Mouse (Mus musculus): ENCODE measurements around the gene Fes.

DNA sequence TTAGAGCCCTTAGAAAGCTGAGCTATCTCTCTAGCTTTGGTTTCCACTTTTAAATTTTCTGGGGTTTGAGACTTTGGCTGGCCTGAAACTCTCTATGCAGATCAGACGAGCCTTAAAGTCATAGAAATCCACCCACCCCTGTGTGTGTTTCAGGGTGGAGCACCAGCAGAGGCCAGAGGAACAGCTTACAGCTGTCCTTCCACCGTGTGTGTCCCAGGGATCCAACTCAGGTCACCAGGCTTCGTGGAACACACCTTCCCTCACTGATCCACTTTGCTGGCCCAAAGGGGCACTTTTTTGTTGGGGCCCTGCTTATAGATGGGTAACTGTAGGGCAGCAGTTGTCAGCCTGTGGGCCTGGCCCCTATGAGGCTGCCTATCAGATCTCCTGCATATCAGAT, 13.5 kb downstream of the Fes start:
- no peak for TF ChIP-seq CTCF (IDR thresholded peaks at IDR 0.05)
- TF ChIP-seq EP300 (IDR thresholded peaks at IDR 0.05) = no peak
